Mouse (Mus musculus) liver, embryonic 14.5 days (tissue): ENCODE measurements around the gene Dedd2.

Experiments used
- CTCF ChIP-seq: IDR thresholded peaks from 2 replicates; pipeline ENCODE4 v1.5.1; 2016; ENCODE audit warnings: antibody characterized with exemption, low read depth, control low read depth
- EP300 ChIP-seq: IDR thresholded peaks from 2 replicates; pipeline ENCODE4 v1.6.1; 2016; ENCODE audit warnings: antibody characterized with exemption, low read depth

- TF ChIP-seq EP300, result no peak
- no peak for TF ChIP-seq CTCF
These were observed 27.7 kb upstream of the Dedd2 start for GRCm38 (mm10) chr7:25248018-25248647.
